Mouse (Mus musculus) ES-Bruce4 (cell line): ENCODE measurements around the gene Atp6v1c2.

Source experiments
- EP300 ChIP-seq: IDR thresholded peaks from 2 replicates; pipeline ENCODE4 v1.6.1; 2011; ENCODE audit warnings: low read depth, low read length; ENCODE audit not compliant: insufficient read depth
- POLR2A ChIP-seq: IDR thresholded peaks from one replicate; pipeline ENCODE4 v1.8.1; 2011; ENCODE audit warnings: low read length; ENCODE audit not compliant: insufficient read depth

DNA sequence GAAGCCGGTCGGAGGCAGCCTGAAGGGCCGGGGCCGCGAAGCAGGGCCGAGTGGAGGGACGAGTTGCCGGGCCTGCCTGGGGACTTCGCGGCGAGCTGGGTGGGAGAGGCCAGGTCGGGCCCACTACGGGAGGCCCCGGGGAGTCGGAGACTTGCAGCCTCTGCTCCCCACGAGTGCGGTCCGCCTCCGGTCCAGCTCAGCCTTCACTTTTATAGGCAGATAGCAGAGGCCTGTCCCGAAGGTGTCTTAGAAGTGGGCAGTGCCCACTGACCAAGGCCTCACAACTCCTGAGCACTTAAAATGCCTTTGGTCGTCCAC lies 62.5 kb downstream of the Atp6v1c2 start:
- TF ChIP-seq POLR2A (no peak), EP300 (no peak)
